Mouse (Mus musculus): ENCODE measurements around the gene Zfp865. TPM values are rescaled to one million over a fixed set of nuclear protein-coding genes. Genes with fewer than 3 reads are reported as not detected.

Zfp865 gene
- 1.4 TPM in 2 replicates for polyA plus RNA-seq (2015; fragmentation: Nextera tagmentation; extraction: Ambion mirVana)

DNA sequence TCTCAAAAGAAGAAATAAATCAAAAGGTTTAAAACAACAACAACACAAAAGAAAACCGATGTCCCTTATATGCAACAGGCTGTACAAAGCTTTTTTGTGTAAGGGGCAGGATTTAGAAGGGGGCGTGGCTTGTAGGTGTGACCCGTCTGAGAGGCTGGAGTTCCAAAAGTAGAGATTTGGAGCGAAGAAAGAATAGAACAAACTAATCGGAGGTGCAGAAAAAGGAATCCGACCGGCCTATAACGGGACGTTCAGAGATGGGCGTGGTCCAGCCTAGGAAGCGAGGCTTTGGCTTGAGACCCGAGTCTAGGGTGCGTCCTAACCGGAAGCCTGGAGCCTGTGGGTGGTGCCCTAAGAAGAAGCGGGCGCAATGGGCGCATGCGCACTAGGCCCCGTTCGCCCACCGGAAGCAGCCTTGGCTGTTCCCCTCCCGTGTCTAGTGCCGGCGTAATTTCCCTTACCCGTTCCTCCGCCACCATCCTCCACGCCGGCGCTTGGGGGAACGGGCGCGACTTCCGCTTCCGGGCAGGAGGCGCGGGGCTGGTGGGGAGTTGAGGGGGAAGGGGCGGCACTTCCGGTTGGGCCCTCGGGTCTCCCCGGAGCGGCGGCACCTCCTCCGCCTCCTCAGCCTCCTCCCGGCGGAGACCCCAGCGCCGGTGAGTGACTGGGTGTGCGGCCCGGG, at the start of gene Zfp865, which contains the start of gene Ccdc106:
Gene Zfp865, plus strand, starts transcription at position 377 of the 682 bp plus-strand sequence.
Gene Ccdc106, plus strand, starts transcription at position 554 of the 682 bp plus-strand sequence.
- Histone ChIP-seq H3K4me3 (replicated peaks) (peak within 1 kb of the TSS; percentile 90), H3K9me3 (replicated peaks) (peaks cover 4% of the 10 kb centered on the region; the same call in 1 of the 2 replicates), H3K4me1 (replicated peaks) (peaks cover 49% of the 10 kb centered on the region), H3K36me3 (peaks cover 51% of the 10 kb centered on the region), H3K9ac (peak within 1 kb of the TSS; percentile 97), H3K27ac (peak within 1 kb of the TSS; percentile 96), H3K4me2 (peak within 1 kb of the TSS; percentile 72), H3K27me3 (no peaks in the 10 kb centered on the region)
- DNase-seq: peak; percentile 98
- WGBS (ENCODE audit: insufficient replicate concordance): under 1% methylated on average over 49 of the region's 49 CpGs
- peak; percentile 86 for ATAC-seq (ENCODE audit: low read depth)

DNA sequence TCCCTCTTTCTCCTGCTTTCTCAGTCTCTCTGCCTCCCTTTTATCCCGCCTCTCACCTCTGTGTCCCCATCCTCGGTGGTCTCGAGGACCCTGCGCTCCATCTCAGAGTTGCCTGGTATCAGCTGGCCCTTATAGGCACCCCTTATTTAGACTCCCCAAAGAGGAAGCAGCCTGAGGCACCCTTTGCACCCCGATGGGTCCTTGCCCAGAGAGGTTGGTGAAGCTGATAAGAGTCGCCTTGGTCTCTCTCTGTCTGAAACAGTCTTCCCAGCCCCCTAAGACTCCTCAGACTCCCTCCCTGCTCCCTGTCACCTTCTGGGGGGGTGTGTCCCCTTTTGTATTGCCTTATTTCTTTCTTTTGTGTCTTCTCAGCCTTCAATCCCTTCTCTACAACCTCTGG, 49.1 kb upstream of the Zfp865 start, which contains the start of gene Sbk3:
Gene Sbk3, minus strand, starts transcription at position 101 of the 400 bp plus-strand sequence.
- no peaks in the 10 kb centered on the region for H3K4me1 ChIP-seq (replicated peaks)
- H3K9me3 ChIP-seq (replicated peaks): no peaks in the 10 kb centered on the region
- WGBS (ENCODE audit: insufficient replicate concordance): 18% methylated on average over 6 of the region's 6 CpGs
- no peak within 1 kb of the TSS for H3K4me3 ChIP-seq (replicated peaks)
- H3K4me2 ChIP-seq: no peak within 1 kb of the TSS
- H3K27ac ChIP-seq: no peak within 1 kb of the TSS
- DNase-seq (no peak), ATAC-seq (ENCODE audit: low read depth) (no peak)
- no peaks in the 10 kb centered on the region for H3K36me3 ChIP-seq
- H3K9ac ChIP-seq: no peak within 1 kb of the TSS
- H3K27me3 ChIP-seq: peaks cover 11% of the 10 kb centered on the region; the same call in 1 of the 2 replicates

DNA sequence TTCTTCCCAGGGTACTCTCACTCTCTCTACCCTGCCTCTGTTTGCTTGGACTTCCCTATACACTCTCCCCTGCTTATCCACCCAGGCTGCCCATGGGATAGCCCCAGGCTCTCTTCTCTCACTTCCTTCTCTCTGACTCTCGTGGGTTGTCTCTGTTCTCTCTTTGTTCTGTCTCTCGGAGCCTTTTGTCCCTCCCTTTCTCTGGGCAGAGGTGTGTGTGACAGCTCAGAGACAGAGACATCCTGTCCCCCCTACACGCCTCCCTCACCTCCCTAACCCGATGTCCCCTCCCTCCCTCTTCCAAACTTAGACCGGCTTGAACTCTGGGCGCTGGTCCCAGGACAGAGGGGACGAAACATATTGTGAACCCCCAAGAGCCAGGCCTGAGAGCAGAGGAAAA, 48.5 kb upstream of the Zfp865 start:
- no peak overlapping the region for H3K27ac ChIP-seq
- ATAC-seq (ENCODE audit: low read depth) (no peak), DNase-seq (no peak)
- H3K36me3 ChIP-seq: no peaks in the 10 kb centered on the region
- no peaks in the 10 kb centered on the region for H3K4me1 ChIP-seq (replicated peaks)
- H3K9ac ChIP-seq: no peak overlapping the region
- WGBS (ENCODE audit: insufficient replicate concordance): 20% methylated on average over 7 of the region's 7 CpGs
- H3K27me3 ChIP-seq: peaks cover 11% of the 10 kb centered on the region; the same call in 1 of the 2 replicates
- no peak overlapping the region for H3K4me2 ChIP-seq
- no peaks in the 10 kb centered on the region; the same call in 1 of the 2 replicates for H3K9me3 ChIP-seq (replicated peaks)
- H3K4me3 ChIP-seq (replicated peaks): no peak overlapping the region

- Histone ChIP-seq H3K4me2 (no peak overlapping the region), H3K9ac (no peak overlapping the region), H3K36me3 (no peaks in the 10 kb centered on the region), H3K9me3 (replicated peaks) (no peaks in the 10 kb centered on the region; the same call in 1 of the 2 replicates), H3K4me1 (replicated peaks) (no peaks in the 10 kb centered on the region), H3K27me3 (peaks cover 11% of the 10 kb centered on the region; the same call in 1 of the 2 replicates), H3K27ac (no peak overlapping the region), H3K4me3 (replicated peaks) (no peak overlapping the region)
- WGBS (ENCODE audit: insufficient replicate concordance): 50% methylated on average over 18 of the region's 18 CpGs
- no peak for ATAC-seq (ENCODE audit: low read depth)
- no peak for DNase-seq
Observed at GRCm38 (mm10) chr7:4972321-4973047, 47.7 kb upstream of the Zfp865 start.

- Histone ChIP-seq H3K9ac (no peak overlapping the region), H3K36me3 (no peaks in the 10 kb centered on the region), H3K4me2 (no peak overlapping the region), H3K27ac (no peak overlapping the region), H3K4me3 (replicated peaks) (no peak overlapping the region), H3K27me3 (peaks cover 11% of the 10 kb centered on the region; the same call in 1 of the 2 replicates), H3K4me1 (replicated peaks) (no peaks in the 10 kb centered on the region), H3K9me3 (replicated peaks) (no peaks in the 10 kb centered on the region; the same call in 1 of the 2 replicates)
- WGBS (ENCODE audit: insufficient replicate concordance): 43% methylated on average over 4 of the region's 4 CpGs
- ATAC-seq (ENCODE audit: low read depth): peak; percentile 55; the same call in 1 of the 2 replicates
- no peak for DNase-seq
Observed at GRCm38 (mm10) chr7:4975455-4975854, 44.7 kb upstream of the Zfp865 start.

DNA sequence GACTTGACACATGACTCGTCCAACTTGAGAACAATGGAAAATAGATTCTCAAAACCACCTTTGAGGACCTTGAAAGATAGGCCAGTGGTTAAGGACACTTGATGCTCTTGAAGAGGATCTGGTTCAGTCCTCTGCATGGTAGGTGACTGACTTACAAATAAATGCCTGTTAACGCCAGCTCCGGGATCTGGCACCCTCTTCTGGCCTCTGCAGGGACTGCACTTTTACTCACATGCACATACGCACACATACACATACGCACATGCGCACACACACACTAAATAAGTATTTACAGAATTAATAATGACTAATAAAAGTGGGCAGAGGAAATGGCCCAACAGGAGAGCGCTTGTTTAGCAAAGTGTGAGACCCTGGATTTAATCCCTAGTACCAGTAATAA, 43.3 kb upstream of the Zfp865 start:
- H3K4me2 ChIP-seq: no peak overlapping the region
- no peak overlapping the region for H3K9ac ChIP-seq
- no peak overlapping the region for H3K4me3 ChIP-seq (replicated peaks)
- H3K36me3 ChIP-seq: no peaks in the 10 kb centered on the region
- DNase-seq (no peak), ATAC-seq (ENCODE audit: low read depth) (no peak)
- H3K27me3 ChIP-seq: peaks cover 10% of the 10 kb centered on the region; the same call in 1 of the 2 replicates
- no peaks in the 10 kb centered on the region for H3K4me1 ChIP-seq (replicated peaks)
- H3K9me3 ChIP-seq (replicated peaks): no peaks in the 10 kb centered on the region; the same call in 1 of the 2 replicates
- H3K27ac ChIP-seq: no peak overlapping the region
- 82% methylated on average over 7 of the region's 7 CpGs for WGBS (ENCODE audit: insufficient replicate concordance)

- H3K9ac ChIP-seq: no peak overlapping the region
- H3K27me3 ChIP-seq: peaks cover 12% of the 10 kb centered on the region
- no peak overlapping the region for H3K4me3 ChIP-seq (replicated peaks)
- ATAC-seq (ENCODE audit: low read depth): no peak
- no peak overlapping the region for H3K4me2 ChIP-seq
- no peaks in the 10 kb centered on the region for H3K4me1 ChIP-seq (replicated peaks)
- WGBS (ENCODE audit: insufficient replicate concordance): 26% methylated on average over 2 of the region's 2 CpGs
- no peak for DNase-seq
- peaks cover 6% of the 10 kb centered on the region for H3K36me3 ChIP-seq
- H3K27ac ChIP-seq: no peak overlapping the region
- H3K9me3 ChIP-seq (replicated peaks): no peaks in the 10 kb centered on the region
Observed at GRCm38 (mm10) chr7:4988250-4988649, 31.9 kb upstream of the Zfp865 start.

DNA sequence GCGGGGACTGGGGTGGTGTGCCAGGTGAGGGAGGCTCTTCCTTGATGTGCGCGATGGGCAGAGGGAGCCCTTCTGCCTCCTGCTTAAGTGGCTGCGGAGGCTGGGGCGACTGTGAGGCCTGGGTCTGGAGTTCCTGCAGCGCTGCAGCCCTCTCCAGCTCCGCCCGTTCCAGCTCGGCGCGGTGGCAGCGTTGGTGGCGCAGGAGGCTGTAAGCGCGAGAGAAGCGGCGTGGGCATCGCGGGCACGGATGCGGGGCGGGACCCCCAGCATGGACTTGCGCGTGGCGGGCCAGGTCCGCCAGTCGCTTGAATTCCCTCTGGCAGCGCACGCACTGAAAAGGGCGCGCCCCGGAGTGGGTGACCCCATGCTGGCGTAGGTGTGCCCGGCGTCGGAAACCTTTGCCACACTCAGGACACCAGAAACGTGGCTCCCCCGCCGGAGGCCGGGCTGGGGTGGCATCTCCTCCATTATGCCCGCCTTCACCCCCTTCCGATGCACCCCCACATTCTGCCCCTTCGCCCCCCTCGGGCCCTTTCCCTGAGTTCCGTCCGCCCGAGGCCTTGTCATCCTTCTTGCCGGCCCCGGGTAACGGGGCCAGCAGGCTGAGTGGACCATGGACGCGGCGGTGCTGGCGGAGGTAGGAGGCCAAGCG, 26.7 kb upstream of the Zfp865 start:
- WGBS (ENCODE audit: insufficient replicate concordance): 32% methylated on average over 54 of the region's 55 CpGs
- Histone ChIP-seq H3K27ac (no peak overlapping the region), H3K4me2 (no peak overlapping the region), H3K27me3 (peaks cover 49% of the 10 kb centered on the region), H3K36me3 (peaks cover 11% of the 10 kb centered on the region), H3K4me3 (replicated peaks) (no peak overlapping the region), H3K9me3 (replicated peaks) (no peaks in the 10 kb centered on the region), H3K4me1 (replicated peaks) (peaks cover 7% of the 10 kb centered on the region; the same call in 1 of the 2 replicates), H3K9ac (no peak overlapping the region)
- no peak for DNase-seq
- ATAC-seq (ENCODE audit: low read depth): no peak

DNA sequence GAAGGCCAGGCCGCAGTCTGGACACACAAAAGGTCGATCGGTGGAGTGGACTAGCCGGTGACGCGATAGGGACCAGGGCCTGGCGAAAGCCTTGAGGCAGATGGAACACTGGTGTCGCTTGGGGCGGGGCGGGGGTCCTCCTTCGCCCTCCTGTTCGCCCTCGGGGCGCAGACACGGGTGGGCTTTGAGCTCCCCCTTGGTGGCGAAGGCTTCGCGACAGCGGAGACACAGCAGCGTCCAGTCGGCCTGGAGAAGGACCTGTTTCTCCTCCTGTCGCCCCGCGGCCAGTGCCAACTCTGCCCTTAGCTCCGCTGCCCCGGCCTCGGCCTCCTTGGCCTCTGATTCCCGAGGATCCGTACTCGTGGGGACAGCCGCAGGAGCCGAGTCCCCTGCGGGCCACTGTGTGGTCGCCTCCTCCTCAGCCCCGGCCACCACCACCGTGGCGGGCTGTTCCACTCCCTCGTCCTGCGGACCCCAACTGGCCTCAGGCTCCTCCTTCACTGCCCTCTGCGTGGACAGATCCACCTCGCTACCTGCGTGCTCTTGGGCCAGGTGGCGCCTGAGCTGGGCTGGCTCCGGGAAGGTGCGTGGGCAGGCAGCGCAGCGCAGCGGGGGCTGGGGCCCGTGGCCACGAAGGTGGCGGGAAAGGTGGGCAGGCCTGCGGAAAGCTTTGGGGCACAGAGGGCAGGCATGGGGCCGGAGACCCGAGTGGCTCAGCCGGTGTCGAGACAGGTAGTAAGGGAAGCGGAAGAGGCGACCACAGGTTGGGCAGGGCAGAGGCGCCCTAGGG, 26.0 kb upstream of the Zfp865 start:
- Histone ChIP-seq H3K4me2 (0 out of 2 replicates have a peak overlapping the region, but pooled peaks have one; percentile 60), H3K9me3 (replicated peaks) (no peaks in the 10 kb centered on the region), H3K4me1 (replicated peaks) (peaks cover 7% of the 10 kb centered on the region; the same call in 1 of the 2 replicates), H3K4me3 (replicated peaks) (no peak overlapping the region), H3K27me3 (peaks cover 49% of the 10 kb centered on the region), H3K36me3 (peaks cover 11% of the 10 kb centered on the region), H3K9ac (no peak overlapping the region), H3K27ac (no peak overlapping the region)
- ATAC-seq (ENCODE audit: low read depth): no peak
- DNase-seq: no peak
- WGBS (ENCODE audit: insufficient replicate concordance): 39% methylated on average over 59 of the region's 59 CpGs

DNA sequence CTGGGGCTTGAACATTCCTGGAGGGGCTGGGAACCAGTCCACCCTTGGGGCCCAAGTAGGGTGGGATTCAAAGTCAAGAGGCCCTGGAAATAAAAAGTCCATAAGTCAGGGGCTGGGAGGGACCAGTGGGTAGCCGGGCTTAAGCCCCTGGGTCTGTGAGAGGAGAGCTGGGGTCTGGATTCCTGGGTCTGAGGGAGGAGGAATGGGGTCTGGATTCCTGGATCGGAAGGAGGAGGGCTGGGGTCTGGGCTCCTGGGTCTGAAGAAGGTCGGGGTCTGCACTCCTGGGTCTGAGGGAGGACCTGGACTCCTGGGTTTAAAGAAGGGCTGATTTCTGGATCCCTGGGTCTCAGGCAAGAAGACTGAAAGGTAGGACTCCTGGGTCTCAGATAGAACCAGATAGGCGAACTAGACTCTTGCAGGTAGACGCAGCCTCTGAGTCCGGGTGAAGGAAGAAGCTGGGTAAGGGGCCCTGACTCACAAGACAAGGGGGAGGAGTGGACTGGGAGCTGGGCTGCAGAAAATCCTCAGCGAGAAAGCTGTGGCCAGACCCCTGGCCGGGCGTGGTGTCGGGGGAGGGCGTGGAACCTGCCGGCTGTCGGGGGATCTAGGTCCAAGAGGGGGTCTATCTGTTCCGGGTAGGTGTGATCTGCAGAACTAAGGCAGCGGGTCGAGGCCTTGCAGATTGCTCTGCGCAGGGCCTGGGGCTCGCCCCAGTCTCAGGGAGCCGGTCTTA, 24.7 kb upstream of the Zfp865 start:
- H3K27me3 ChIP-seq: peaks cover 49% of the 10 kb centered on the region
- H3K4me1 ChIP-seq (replicated peaks): peaks cover 7% of the 10 kb centered on the region; the same call in 1 of the 2 replicates
- no peaks in the 10 kb centered on the region for H3K9me3 ChIP-seq (replicated peaks)
- H3K36me3 ChIP-seq: peaks cover 11% of the 10 kb centered on the region
- ATAC-seq (ENCODE audit: low read depth) (no peak; the same call in 1 of the 2 replicates), DNase-seq (no peak)
- H3K9ac ChIP-seq: peak overlapping the region; percentile 65
- peak overlapping the region; percentile 60 for H3K4me2 ChIP-seq
- 4% methylated on average over 19 of the region's 19 CpGs for WGBS (ENCODE audit: insufficient replicate concordance)
- H3K4me3 ChIP-seq (replicated peaks): peak overlapping the region; percentile 57
- no peak overlapping the region for H3K27ac ChIP-seq

Data from liver, embryonic 13.5 days (tissue).